Mouse (Mus musculus) ES-Bruce4 (cell line): ENCODE results near the gene Rnf111.

Source experiments
- CTCF ChIP-seq: IDR thresholded peaks from one replicate; pipeline ENCODE4 v1.8.1; 2011; ENCODE audit warnings: low read depth, low read length
- POLR2A ChIP-seq: IDR thresholded peaks from one replicate; pipeline ENCODE4 v1.8.1; 2011; ENCODE audit warnings: low read length; ENCODE audit not compliant: insufficient read depth

DNA sequence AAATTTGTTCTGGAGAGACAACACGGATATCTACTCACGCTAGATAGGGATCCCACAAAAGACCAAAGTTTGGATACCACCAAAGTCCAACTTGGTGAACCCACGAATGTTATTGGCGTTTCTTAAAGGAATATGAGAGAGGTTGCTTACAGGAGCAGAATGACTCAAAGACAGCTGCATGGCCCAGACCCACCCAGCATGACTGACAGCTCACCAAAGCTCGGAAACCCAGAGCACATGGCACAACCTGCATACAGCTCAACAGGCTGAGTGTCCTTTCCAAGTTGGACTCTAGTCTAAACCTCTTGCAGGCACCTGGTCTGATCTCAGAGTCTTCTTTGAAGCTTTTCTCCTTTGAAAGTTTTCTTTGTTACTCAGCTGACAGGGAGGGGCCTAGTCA lies 20.0 kb downstream of the Rnf111 start:
- TF ChIP-seq CTCF = no peak
- TF ChIP-seq POLR2A = no peak
